Comparison of ENCODE assay signal across 7 mouse cellular contexts in genomic region chr13:64163147-64163715, GRCm38 (mm10). TPM values are rescaled to one million over a fixed set of nuclear protein-coding genes. Genes with fewer than 3 reads are reported as not detected.
DNase-seq lines count a peak whose midpoint lies in the region; ATAC-seq and TF ChIP-seq lines count a peak whose summit lies in the region.

No protein-coding gene starts in this region.

- no peaks in the 10 kb centered on the region for H3K27me3 ChIP-seq in lung, embryonic 15.5 days
- no peaks in the 10 kb centered on the region for H3K27me3 ChIP-seq in forebrain, postnatal 0 days (ENCODE audit: insufficient read depth, low read length)
- no peaks in the 10 kb centered on the region for H3K27me3 ChIP-seq in limb, embryonic 15.5 days
- no peaks in the 10 kb centered on the region for H3K27me3 ChIP-seq in stomach, embryonic 15.5 days (replicated peaks)

- H3K27ac ChIP-seq in lung, embryonic 15.5 days = no peak overlapping the region
- H3K27ac ChIP-seq in forebrain, postnatal 0 days (ENCODE audit: low read depth, low read length) = no peak overlapping the region
- H3K27ac ChIP-seq in limb, embryonic 15.5 days = no peak overlapping the region
- no peak overlapping the region for H3K27ac ChIP-seq in stomach, embryonic 15.5 days

- H3K4me1 ChIP-seq in lung, embryonic 15.5 days = peaks cover 11% of the 10 kb centered on the region
- no peaks in the 10 kb centered on the region for H3K4me1 ChIP-seq in forebrain, postnatal 0 days (ENCODE audit: insufficient read depth)
- H3K4me1 ChIP-seq in limb, embryonic 15.5 days = peaks cover 16% of the 10 kb centered on the region
- peaks cover 12% of the 10 kb centered on the region for H3K4me1 ChIP-seq in stomach, embryonic 15.5 days

- ATAC-seq in lung, embryonic 15.5 days (ENCODE audit: borderline replicate concordance, extremely low read depth, low FRiP score, low TSS enrichment) = no peak
- no peak for ATAC-seq in forebrain, postnatal 0 days
- no peak for ATAC-seq in limb, embryonic 15.5 days (ENCODE audit: insufficient number of reproducible peaks, low FRiP score, low TSS enrichment, low read depth)
- ATAC-seq in stomach, embryonic 15.5 days (ENCODE audit: insufficient read depth, low FRiP score, low read depth) = no peak
- ATAC-seq in CD4-positive, CD25-positive, alpha-beta regulatory T cell, adult 4 months = no peak

- peaks cover 7% of the 10 kb centered on the region; the same call in 1 of the 2 replicates for H3K36me3 ChIP-seq in lung, embryonic 15.5 days
- H3K36me3 ChIP-seq in forebrain, postnatal 0 days (ENCODE audit: insufficient read depth) = no peaks in the 10 kb centered on the region
- H3K36me3 ChIP-seq in limb, embryonic 15.5 days = peaks cover 13% of the 10 kb centered on the region; the same call in 1 of the 2 replicates
- 0 out of 2 replicates have a peak, but pooled peaks cover 3% of the 10 kb centered on the region for H3K36me3 ChIP-seq in stomach, embryonic 15.5 days

- H3K4me2 ChIP-seq in lung, embryonic 15.5 days = peak overlapping the region; percentile 98
- peak overlapping the region; percentile 98 for H3K4me2 ChIP-seq in forebrain, postnatal 0 days (ENCODE audit: low read depth)
- peak overlapping the region; percentile 90 for H3K4me2 ChIP-seq in limb, embryonic 15.5 days
- H3K4me2 ChIP-seq in stomach, embryonic 15.5 days = peak overlapping the region; percentile 95

- WGBS in lung, embryonic 15.5 days = 32% methylated on average over 13 of the region's 13 CpGs
- 35% methylated on average over 13 of the region's 13 CpGs for WGBS in forebrain, postnatal 0 days
- WGBS in limb, embryonic 15.5 days = 39% methylated on average over 13 of the region's 13 CpGs
- 37% methylated on average over 13 of the region's 13 CpGs for WGBS in stomach, embryonic 15.5 days

- peak overlapping the region; percentile 75; the same call in 1 of the 2 replicates for H3K9ac ChIP-seq in lung, embryonic 15.5 days
- peak overlapping the region; percentile 85 for H3K9ac ChIP-seq in forebrain, postnatal 0 days
- 0 out of 2 replicates have a peak overlapping the region, but pooled peaks have one; percentile 76 for H3K9ac ChIP-seq in limb, embryonic 15.5 days
- H3K9ac ChIP-seq in stomach, embryonic 15.5 days = no peak overlapping the region

- no peak for DNase-seq in lung, postnatal 25 days (ENCODE audit: low spot score)
- DNase-seq in forebrain, postnatal 0 days = peak; percentile 2
- DNase-seq in adrenal gland, postnatal 25 days = no peak

- peak overlapping the region; percentile 90 for H3K4me3 ChIP-seq in lung, embryonic 15.5 days
- peak overlapping the region; percentile 78 for H3K4me3 ChIP-seq in forebrain, postnatal 0 days (ENCODE audit: low read depth, low read length)
- H3K4me3 ChIP-seq in limb, embryonic 15.5 days = peak overlapping the region; percentile 86
- peak overlapping the region; percentile 64 for H3K4me3 ChIP-seq in stomach, embryonic 15.5 days (replicated peaks)

- peaks cover 7% of the 10 kb centered on the region; the same call in 1 of the 2 replicates for H3K9me3 ChIP-seq in lung, embryonic 15.5 days
- H3K9me3 ChIP-seq in forebrain, postnatal 0 days (ENCODE audit: low read length) = peaks cover 6% of the 10 kb centered on the region
- H3K9me3 ChIP-seq in limb, embryonic 15.5 days = no peaks in the 10 kb centered on the region; the same call in 1 of the 2 replicates
- H3K9me3 ChIP-seq in stomach, embryonic 15.5 days = no peaks in the 10 kb centered on the region

- TF ChIP-seq CTCF in forebrain, postnatal 0 days (IDR thresholded peaks at IDR 0.05; ENCODE audit: low read depth) = no peak

RNA-seq across cellular contexts. Expression of gene Habp4, which starts 1.6 kb away (rescaled TPM):
- 22.2 and 24.7 TPM in 2 replicates for polyA plus RNA-seq in lung, embryonic 15.5 days (2015; fragmentation: Nextera tagmentation; extraction: Ambion mirVana)
- total RNA-seq in forebrain, postnatal 0 days (2014; rRNA removed) = 34.3 and 37.7 TPM in 2 replicates
- polyA plus RNA-seq in forebrain, postnatal 0 days (2015; fragmentation: Nextera tagmentation; extraction: Ambion mirVana) = 34.2 and 41.1 TPM in 2 replicates
- 18.7 and 21.5 TPM in 2 replicates for polyA plus RNA-seq in limb, embryonic 15.5 days (2015; fragmentation: Nextera tagmentation; extraction: Ambion mirVana)
- 19.5 and 22.8 TPM in 2 replicates for polyA plus RNA-seq in stomach, embryonic 15.5 days (2015; fragmentation: Nextera tagmentation; extraction: Ambion mirVana)
- total RNA-seq in adrenal gland, postnatal 25 days (2021) = 30.9 and 34.2 TPM in 2 replicates
- 1 to 10 TPM; 2.8 to 4.0 TPM for polyA plus RNA-seq in CD4-positive, CD25-positive, alpha-beta regulatory T cell, adult 4 months (2017; shearing (Covaris generic))

RNA-seq across cellular contexts. Expression of gene Zfp367, which starts 10.2 kb away (rescaled TPM):
- 27.4 and 28.1 TPM in 2 replicates for polyA plus RNA-seq in lung, embryonic 15.5 days (2015; fragmentation: Nextera tagmentation; extraction: Ambion mirVana)
- 6.3 and 9.1 TPM in 2 replicates for total RNA-seq in forebrain, postnatal 0 days (2014; rRNA removed)
- polyA plus RNA-seq in forebrain, postnatal 0 days (2015; fragmentation: Nextera tagmentation; extraction: Ambion mirVana) = 3.1 and 4.1 TPM in 2 replicates
- 21.0 and 21.2 TPM in 2 replicates for polyA plus RNA-seq in limb, embryonic 15.5 days (2015; fragmentation: Nextera tagmentation; extraction: Ambion mirVana)
- 22.7 and 23.9 TPM in 2 replicates for polyA plus RNA-seq in stomach, embryonic 15.5 days (2015; fragmentation: Nextera tagmentation; extraction: Ambion mirVana)
- 33.6 and 39.7 TPM in 2 replicates for total RNA-seq in adrenal gland, postnatal 25 days (2021)
- polyA plus RNA-seq in CD4-positive, CD25-positive, alpha-beta regulatory T cell, adult 4 months (2017; shearing (Covaris generic)) = 1 to 10 TPM; 7.8 to 8.7 TPM

RNA-seq across cellular contexts. Expression of gene Slc35d2, which starts 34.1 kb away (rescaled TPM):
- 4.7 and 4.8 TPM in 2 replicates for polyA plus RNA-seq in lung, embryonic 15.5 days (2015; fragmentation: Nextera tagmentation; extraction: Ambion mirVana)
- total RNA-seq in forebrain, postnatal 0 days (2014; rRNA removed) = 1.4 and 2.6 TPM in 2 replicates
- 1.0 and 1.5 TPM in 2 replicates for polyA plus RNA-seq in forebrain, postnatal 0 days (2015; fragmentation: Nextera tagmentation; extraction: Ambion mirVana)
- polyA plus RNA-seq in limb, embryonic 15.5 days (2015; fragmentation: Nextera tagmentation; extraction: Ambion mirVana) = 6.3 and 7.5 TPM in 2 replicates
- polyA plus RNA-seq in stomach, embryonic 15.5 days (2015; fragmentation: Nextera tagmentation; extraction: Ambion mirVana) = 4.6 and 5.4 TPM in 2 replicates
- total RNA-seq in adrenal gland, postnatal 25 days (2021) = 7.5 and 9.0 TPM in 2 replicates
- polyA plus RNA-seq in CD4-positive, CD25-positive, alpha-beta regulatory T cell, adult 4 months (2017; shearing (Covaris generic)) = 10 to 100 TPM; 48.4 to 49.7 TPM
